Mouse (Mus musculus) G1E (cell line): ENCODE data around the gene Rhbdf2. TPM values are rescaled to one million over a fixed set of nuclear protein-coding genes. Genes with fewer than 3 reads are reported as not detected.
"Not testable (repeated sequence)": the region's sequence is repeated elsewhere in the genome, so short reads cannot be mapped to it uniquely, and the experiment has no call there.

Experiments
- ATAC-seq: 2 replicates; pipeline ENCODE4 v1.8.0; 2016; ENCODE audit warnings: mild to moderate bottlenecking; ENCODE audit not compliant: insufficient number of reproducible peaks, poor library complexity, low FRiP score, severe bottlenecking; ENCODE audit errors: extremely low read depth
- DNase-seq: peaks from one replicate; pipeline ENCODE4 v3.0.0; 2012; ENCODE audit warnings: low spot score
- H3K27me3 ChIP-seq: 2 replicates; pipeline ENCODE4 v1.6.1; 2012; ENCODE audit warnings: mild to moderate bottlenecking, low read length, inconsistent platforms; ENCODE audit not compliant: insufficient read depth
- H3K36me3 ChIP-seq: replicated peaks from 2 replicates; pipeline ENCODE3; 2012; ENCODE audit warnings: mild to moderate bottlenecking, inconsistent platforms
- H3K4me1 ChIP-seq: 2 replicates; pipeline ENCODE4 v1.6.1; 2012; ENCODE audit warnings: low read depth, low read length, inconsistent platforms, mixed read lengths; ENCODE audit not compliant: insufficient read depth
- H3K4me3 ChIP-seq: 2 replicates; pipeline ENCODE4 v1.5.1; 2012; ENCODE audit warnings: low read depth, mild to moderate bottlenecking, inconsistent platforms, low read length, moderate library complexity, mixed read lengths
- H3K9me3 ChIP-seq: replicated peaks from 2 replicates; pipeline ENCODE4 v1.6.1; 2012; ENCODE audit warnings: inconsistent platforms
- CTCF ChIP-seq: IDR thresholded peaks from 2 replicates; pipeline ENCODE4 v1.5.1; 2012; ENCODE audit warnings: low read depth, low read length, inconsistent platforms, mixed read lengths
- GATA1 ChIP-seq: IDR thresholded peaks from 2 replicates; pipeline ENCODE4 v1.6.1; 2012; ENCODE audit warnings: borderline replicate concordance, low read length, inconsistent platforms, mixed read lengths
- GATA2 ChIP-seq: IDR thresholded peaks from 2 replicates; pipeline ENCODE4 v1.6.1; 2012; ENCODE audit warnings: low read depth, low read length, inconsistent platforms, borderline replicate concordance
- POLR2AphosphoS5 ChIP-seq: IDR thresholded peaks from 2 replicates; pipeline ENCODE4 v1.6.1; 2012; ENCODE audit warnings: low read depth, low read length, inconsistent platforms; ENCODE audit not compliant: insufficient replicate concordance
- TAL1 ChIP-seq: conservative IDR thresholded peaks from 2 replicates; pipeline ENCODE4 v1.6.1; 2012; ENCODE audit warnings: low read depth, low read length, inconsistent platforms, mixed read lengths
- polyA plus RNA-seq: library from polyadenylated mRNA; stranded (reverse); fragments of >175 nt; gene quantifications from 2 replicates; pipeline ENCODE4 v1.2.3, GENCODE M21; 2012
- total RNA-seq, 2 experiments: library from RNA; stranded (forward) in 1 of 2; stranded (reverse) in 1 of 2; fragments of 200-1000 nt in 1 of 2; fragments of >200 nt in 1 of 2; fragmentation: Nextera tagmentation in 1 of 2; gene quantifications; 2 replicates each; pipeline ENCODE4 v1.2.3; 2014 to 2017

The Rhbdf2 gene
- total and polyA plus RNA-seq, 3 experiments = 1.9 to 5.6 (median 4.2) TPM

- peaks cover 58% of the 10 kb centered on the region for H3K4me1 ChIP-seq
Measured at GRCm38 (mm10) chr11:116667930-116668329, 41.1 kb upstream of the Rhbdf2 start.

DNA sequence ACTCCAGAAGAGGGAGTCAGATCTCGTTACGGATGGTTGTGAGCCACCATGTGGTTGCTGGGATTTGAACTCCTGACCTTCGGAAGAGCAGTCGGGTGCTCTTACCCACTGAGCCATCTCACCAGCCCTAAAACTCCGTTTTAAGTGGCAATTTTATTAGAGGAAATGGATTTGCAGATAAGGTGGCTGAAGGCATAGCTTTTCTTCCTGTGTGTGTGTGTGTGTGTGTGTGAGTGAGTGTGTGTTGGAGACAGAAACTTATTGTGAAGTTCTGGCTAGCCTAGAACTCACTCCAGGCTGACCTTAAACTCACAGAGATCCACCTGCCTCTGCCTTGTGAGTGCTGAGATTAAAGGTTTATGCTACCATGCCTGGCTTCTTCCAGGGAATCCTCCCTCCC lies 40.2 kb upstream of the Rhbdf2 start:
- DNase-seq = not testable (repeated sequence)

More at GRCm38 (mm10) chr11:116667930-116668329, 41.1 kb upstream of the Rhbdf2 start:
- ATAC-seq = no peak
- Histone ChIP-seq H3K4me3 (no peak overlapping the region), H3K36me3 (peaks cover 10% of the 10 kb centered on the region), H3K27me3 (peaks cover 34% of the 10 kb centered on the region), H3K9me3 (no peaks in the 10 kb centered on the region)
- DNase-seq = no peak
- no peak for TF ChIP-seq CTCF
- no peak for TF ChIP-seq GATA1

GRCm38 (mm10) chr11:116666566-116666965 lies 39.7 kb upstream of the Rhbdf2 start:
- Histone ChIP-seq H3K4me1 (peaks cover 65% of the 10 kb centered on the region), H3K36me3 (no peaks in the 10 kb centered on the region), H3K4me3 (no peak overlapping the region; the same call in 1 of the 2 replicates), H3K9me3 (no peaks in the 10 kb centered on the region), H3K27me3 (peaks cover 48% of the 10 kb centered on the region)
- ATAC-seq (no peak), DNase-seq (no peak)
- TF ChIP-seq CTCF (no peak), TAL1 (no peak), GATA2 (no peak), GATA1 (no peak), POLR2AphosphoS5 (no peak)

More for the DNA sequence above, 40.2 kb upstream of the Rhbdf2 start:
- peaks cover 61% of the 10 kb centered on the region for H3K4me1 ChIP-seq
- not testable (repeated sequence) for H3K36me3 ChIP-seq, H3K9me3 ChIP-seq, ATAC-seq, H3K4me3 ChIP-seq
- H3K27me3 ChIP-seq = peaks cover 44% of the 10 kb centered on the region

GRCm38 (mm10) chr11:116665289-116665688 lies 38.5 kb upstream of the Rhbdf2 start:
- no peak overlapping the region for H3K4me3 ChIP-seq
- H3K9me3 ChIP-seq = no peaks in the 10 kb centered on the region
- TF ChIP-seq CTCF = no peak
- TF ChIP-seq POLR2AphosphoS5 = no peak
- TF ChIP-seq GATA1 = no peak
- no peak for TF ChIP-seq GATA2
- TF ChIP-seq TAL1 = no peak
- peaks cover 52% of the 10 kb centered on the region for H3K27me3 ChIP-seq
- ATAC-seq (no peak), DNase-seq (no peak)
- H3K4me1 ChIP-seq = peaks cover 68% of the 10 kb centered on the region
- H3K36me3 ChIP-seq = no peaks in the 10 kb centered on the region

- Histone ChIP-seq H3K4me1 (peaks cover 84% of the 10 kb centered on the region), H3K9me3 (no peaks in the 10 kb centered on the region), H3K36me3 (no peaks in the 10 kb centered on the region), H3K4me3 (no peak overlapping the region), H3K27me3 (peaks cover 35% of the 10 kb centered on the region)
- no peak for TF ChIP-seq GATA2
- TF ChIP-seq TAL1 = no peak
- no peak for TF ChIP-seq GATA1
- TF ChIP-seq POLR2AphosphoS5 = no peak
- no peak for TF ChIP-seq CTCF
- DNase-seq (no peak), ATAC-seq (no peak)
Measured at GRCm38 (mm10) chr11:116661948-116662377, 35.1 kb upstream of the Rhbdf2 start.

GRCm38 (mm10) chr11:116661291-116661947 lies 34.6 kb upstream of the Rhbdf2 start:
- Histone ChIP-seq H3K4me1 (peaks cover 87% of the 10 kb centered on the region), H3K36me3 (no peaks in the 10 kb centered on the region), H3K9me3 (no peaks in the 10 kb centered on the region), H3K4me3 (peak overlapping the region; percentile 50), H3K27me3 (peaks cover 35% of the 10 kb centered on the region)
- DNase-seq (no peak), ATAC-seq (no peak)
- TF ChIP-seq POLR2AphosphoS5 (no peak), GATA2 (0 out of 2 replicates have a peak, but pooled peaks have one; percentile 41)

DNA sequence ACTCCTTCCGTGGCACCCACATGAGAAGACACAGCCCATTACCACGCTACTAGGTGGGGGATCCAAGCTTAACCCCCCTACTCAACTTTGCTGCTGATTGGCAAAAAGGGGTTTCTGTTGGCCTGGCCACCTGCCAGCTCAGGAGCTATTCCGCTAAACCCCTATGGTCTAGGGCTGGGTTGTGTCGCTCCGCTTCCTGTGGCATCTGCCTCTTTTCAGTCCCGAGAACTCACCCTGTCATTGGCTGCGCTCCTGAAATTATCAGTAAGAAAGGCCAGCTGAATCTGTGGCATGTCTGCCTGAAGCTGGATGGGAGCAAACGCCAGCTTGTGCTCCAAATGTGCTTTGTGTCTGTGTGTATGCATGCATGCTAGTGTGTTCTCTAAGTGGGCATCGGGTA lies 33.4 kb upstream of the Rhbdf2 start:
- ATAC-seq (no peak), DNase-seq (no peak)
- Histone ChIP-seq H3K9me3 (no peaks in the 10 kb centered on the region), H3K27me3 (peaks cover 33% of the 10 kb centered on the region), H3K4me3 (no peak overlapping the region), H3K4me1 (peaks cover 78% of the 10 kb centered on the region), H3K36me3 (no peaks in the 10 kb centered on the region)
- TF ChIP-seq TAL1 (no peak), POLR2AphosphoS5 (no peak), CTCF (no peak), GATA1 (no peak), GATA2 (no peak)
